15 mouse cellular contexts compared by ENCODE assay signal in genomic region chr11:109252483-109252882, GRCm38 (mm10).
"Had no signal": no experiment of that assay in that cellular context is flagged by ENCODE, and none has a peak within 500 bp of the region (broad histone marks: within the 10 kb centered on the region; RNA-seq: fewer than 3 reads in every experiment).

No protein-coding gene starts in this region.

- H3K4me2 ChIP-seq: kidney, embryonic 15.5 days; liver, embryonic 13.5 days had no signal

- H3K4me3 ChIP-seq: kidney, embryonic 15.5 days; liver, embryonic 13.5 days had no signal

- H3K9me3 ChIP-seq: kidney, embryonic 15.5 days; liver, embryonic 13.5 days had no signal

- H3K27me3 ChIP-seq: kidney, embryonic 15.5 days; liver, embryonic 13.5 days had no signal

- H3K36me3 ChIP-seq: kidney, embryonic 15.5 days; liver, embryonic 13.5 days had no signal

- H3K27ac ChIP-seq: kidney, embryonic 15.5 days; liver, embryonic 13.5 days had no signal

- H3K4me1 ChIP-seq: liver, embryonic 13.5 days had no signal

- DNase-seq: kidney, adult 18-20 months; kidney, postnatal 36 days; left cerebral cortex, postnatal 4 days; liver, embryonic 13.5 days; lung, adult 2 months; lung, postnatal 14 days; lung, postnatal 4 days; midbrain, embryonic 14.5 days; right cerebral cortex, adult 18-20 months; right cerebral cortex, postnatal 14 days; thymus, adult 18-20 months; thymus, postnatal 14 days; thymus, postnatal 4 days had no signal

- ATAC-seq: intestine, embryonic 16.5 days had no signal

- H3K9ac ChIP-seq: kidney, embryonic 15.5 days; liver, embryonic 13.5 days had no signal
